Mouse (Mus musculus): ENCODE data around the gene Layn. TPM values are rescaled to one million over a fixed set of nuclear protein-coding genes. Genes with fewer than 3 reads are reported as not detected.
A peak's percentile ranks its signal among the peaks of the same experiment; 100 is the strongest.

The Layn gene
- total RNA-seq, 2 experiments from 2014 or later, result 18.4 to 20.3 TPM

DNA sequence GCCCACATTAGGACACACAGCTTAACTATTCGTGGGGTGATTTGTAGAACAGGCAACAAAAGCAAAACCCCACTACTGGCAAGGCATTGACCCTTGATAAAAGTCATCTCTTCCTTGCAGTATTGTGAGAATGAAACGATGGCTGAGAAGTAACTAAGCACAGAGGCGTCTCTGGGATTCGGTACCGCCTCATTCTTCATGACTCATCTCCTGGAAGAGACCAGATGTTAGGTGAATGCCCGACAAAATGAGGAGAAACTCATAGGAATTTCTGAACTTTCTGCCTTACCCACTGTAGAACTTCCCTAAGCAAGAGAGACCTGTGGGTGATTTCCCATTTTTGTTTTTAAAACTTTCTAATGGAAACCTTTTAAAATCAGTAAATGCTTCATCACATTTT is 34.8 kb downstream of the Layn start:
- intact Hi-C loops (cut with DNase I), result no loop called here
- no peak for DNase-seq (ENCODE audit: extremely low spot score in 1 of 2, low spot score in 2 of 2)

DNA sequence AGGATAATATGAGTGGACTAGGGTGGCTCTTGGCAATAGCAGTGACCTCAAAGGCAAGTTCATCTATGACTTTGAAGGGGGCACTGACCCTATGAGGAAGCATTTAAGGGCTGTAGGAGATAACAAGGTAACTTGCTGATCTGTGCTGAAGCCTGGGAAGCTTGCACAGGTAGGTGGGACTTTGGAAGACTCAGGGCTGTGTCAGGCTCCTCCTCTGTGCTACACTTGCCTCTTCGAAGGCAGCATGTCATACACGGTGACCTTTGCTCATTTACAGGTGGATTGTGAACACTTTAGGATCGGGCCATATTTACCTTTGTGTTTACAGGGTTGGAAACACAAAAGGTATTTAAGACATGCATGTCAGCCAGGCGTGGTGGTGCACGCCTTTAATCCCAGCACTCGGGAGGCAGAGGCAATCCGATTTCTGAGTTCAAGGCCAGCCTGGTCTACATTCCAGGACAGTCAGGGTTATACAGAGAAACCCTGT is 35.4 kb downstream of the Layn start:
- intact Hi-C loops (cut with DNase I), result no loop called here
- no peak for DNase-seq (ENCODE audit: extremely low spot score in 1 of 2, low spot score in 2 of 2)

DNA sequence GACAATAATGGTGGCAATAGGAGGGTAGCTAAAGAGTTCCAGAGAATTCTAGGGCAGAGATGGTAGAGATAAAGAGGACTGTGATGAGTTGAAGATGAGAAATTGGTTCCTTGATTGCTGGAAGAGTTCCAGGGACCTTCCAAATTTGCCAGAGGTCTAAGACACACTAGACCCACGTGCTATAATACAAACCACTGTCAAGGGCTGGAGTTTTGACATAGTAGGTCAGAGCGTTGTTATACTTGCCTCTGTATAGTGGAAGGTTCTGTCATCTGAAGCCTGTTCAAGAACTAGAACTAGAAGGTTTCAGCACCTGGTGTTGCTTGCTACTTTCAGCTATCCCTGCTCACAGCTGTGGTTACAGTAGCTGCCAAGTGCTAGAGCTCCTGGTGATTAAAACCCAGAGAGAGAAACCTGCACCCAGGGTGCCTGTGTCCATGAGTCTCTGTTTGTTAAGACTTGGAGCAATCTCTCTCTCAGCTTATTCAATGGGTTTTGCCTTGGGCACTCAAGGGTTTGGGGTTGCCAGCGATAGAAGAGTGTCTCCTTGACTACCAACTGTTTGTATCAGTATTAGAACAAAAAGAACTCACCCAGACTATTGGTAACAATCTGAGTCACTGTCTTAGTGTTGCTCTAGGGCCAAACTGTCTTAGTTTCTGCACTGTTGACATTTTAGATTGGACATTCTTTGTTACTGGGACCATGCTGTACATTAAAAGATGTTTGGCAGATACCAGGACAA is 43.9 kb downstream of the Layn start:
- intact Hi-C loops (cut with DNase I), result no loop called here
- DNase-seq (ENCODE audit: extremely low spot score in 1 of 2, low spot score in 2 of 2), result no peak

DNA sequence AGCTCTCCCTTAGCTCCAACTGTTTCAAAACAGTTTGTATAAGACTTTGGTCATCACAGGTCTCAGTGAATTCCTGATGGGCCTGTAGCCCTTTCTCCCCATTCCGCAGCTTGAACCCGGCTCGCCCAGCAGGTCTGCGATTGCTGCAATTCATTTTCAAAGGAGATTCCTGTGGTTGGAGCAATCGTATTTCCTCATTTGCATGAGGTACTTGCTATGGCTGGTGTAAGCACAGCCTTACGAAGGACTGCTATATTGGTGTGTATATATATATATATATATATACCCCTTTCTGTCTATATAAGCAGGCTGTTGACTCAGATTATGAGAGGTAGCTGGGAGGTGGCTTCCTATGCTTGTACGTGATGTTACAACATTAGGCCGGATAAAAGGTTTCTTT is 44.6 kb downstream of the Layn start:
- DNase-seq (ENCODE audit: extremely low spot score in 1 of 2, low spot score in 2 of 2), result no peak
- intact Hi-C loops (cut with DNase I), result no loop called here

DNA sequence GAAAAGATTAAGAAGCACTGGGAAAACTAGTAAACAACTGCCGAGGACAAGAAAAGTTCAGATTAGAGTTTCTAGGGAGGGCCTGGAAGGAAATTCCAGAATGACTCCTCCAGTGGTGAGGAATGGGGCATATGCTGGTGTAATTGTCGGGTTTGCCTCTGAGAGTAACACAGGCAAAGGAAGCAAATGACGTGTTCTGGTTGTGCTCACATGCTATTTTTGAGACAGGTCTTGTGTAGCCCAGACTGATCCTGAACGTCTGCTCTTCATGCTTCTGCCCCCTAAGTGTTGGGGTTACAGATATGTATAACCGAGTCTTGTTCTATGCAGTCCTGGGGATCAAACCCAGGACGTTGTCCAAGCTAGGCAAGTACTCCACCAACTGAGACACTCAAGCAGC is 45.3 kb downstream of the Layn start:
- no peak for DNase-seq (ENCODE audit: extremely low spot score in 1 of 2, low spot score in 2 of 2)
- intact Hi-C loops (cut with DNase I), result no loop called here

DNA sequence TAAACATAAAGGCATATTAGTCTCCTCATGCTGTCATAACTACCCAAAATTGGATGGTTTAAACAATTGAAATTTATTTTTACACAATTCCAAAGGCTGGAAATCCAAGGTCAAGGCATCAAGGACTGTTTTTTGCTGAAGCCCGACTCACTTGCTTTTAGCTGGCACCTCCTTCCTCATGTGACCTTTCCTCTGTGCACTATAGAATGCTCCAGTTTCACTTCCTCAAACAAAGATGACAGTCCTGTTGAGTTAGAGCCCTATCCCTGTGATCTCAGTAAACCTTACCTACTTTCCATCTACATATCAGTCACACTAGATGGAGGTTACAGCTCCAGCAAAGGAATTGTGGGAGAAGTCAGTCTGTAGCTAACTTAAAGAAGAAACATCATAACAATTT is 46.7 kb downstream of the Layn start:
- intact Hi-C loops (cut with DNase I), result no loop called here
- DNase-seq (ENCODE audit: extremely low spot score in 1 of 2, low spot score in 2 of 2), result no peak

DNA sequence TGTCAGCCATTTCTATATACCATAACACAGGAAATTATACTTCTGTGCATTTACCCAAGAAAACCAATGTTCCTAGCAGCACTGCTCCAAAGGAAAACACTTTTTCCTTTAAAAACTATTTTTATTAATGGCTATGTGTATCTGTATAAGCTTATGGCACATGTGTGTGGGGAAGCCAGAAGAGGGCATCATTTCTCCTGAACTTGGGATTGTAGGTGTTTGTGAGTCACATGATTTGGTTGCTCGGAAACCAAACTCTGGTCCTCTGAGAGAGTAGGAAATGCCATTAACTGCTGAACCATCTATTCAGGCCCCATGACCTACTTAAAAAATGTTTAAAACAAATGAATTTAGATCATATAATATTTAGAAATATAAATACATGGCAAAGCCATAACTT is 49.9 kb downstream of the Layn start:
- intact Hi-C loops (cut with DNase I), result no loop called here
- no peak for DNase-seq (ENCODE audit: extremely low spot score in 1 of 2, low spot score in 2 of 2)

DNA sequence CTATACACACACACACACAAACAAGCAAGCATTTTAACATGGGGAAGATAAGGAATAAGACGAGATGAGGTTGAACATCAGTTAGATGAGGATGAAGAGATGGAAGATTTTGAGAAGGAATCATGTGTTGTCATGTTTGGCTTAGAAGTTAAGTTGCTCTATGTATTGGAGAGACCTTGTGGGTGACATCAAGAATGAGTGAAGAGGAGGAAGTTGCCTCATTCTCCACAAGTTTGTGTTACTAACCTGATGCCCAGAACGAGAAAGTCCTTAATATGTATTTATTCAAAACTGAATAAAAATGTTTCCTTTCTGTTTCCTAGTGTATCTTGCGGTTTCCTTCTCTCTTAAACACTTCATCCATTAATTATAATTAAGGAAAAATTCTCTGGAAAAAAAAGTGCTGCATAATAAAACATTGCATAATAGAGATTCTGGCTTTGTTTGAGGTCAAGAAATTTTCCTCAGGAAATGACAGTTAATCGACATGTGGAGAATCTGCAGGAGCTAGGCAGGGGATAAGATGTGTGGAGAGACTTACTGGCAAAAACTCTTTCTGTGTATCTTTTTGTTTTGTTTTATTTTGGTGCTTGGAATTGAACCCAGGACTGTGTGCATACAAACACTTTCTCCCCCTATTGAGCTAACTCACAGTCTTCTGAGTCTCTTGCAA is 55.6 kb downstream of the Layn start:
- intact Hi-C loops (cut with DNase I), result no loop called here
- no peak for DNase-seq (ENCODE audit: extremely low spot score in 1 of 2, low spot score in 2 of 2)

DNA sequence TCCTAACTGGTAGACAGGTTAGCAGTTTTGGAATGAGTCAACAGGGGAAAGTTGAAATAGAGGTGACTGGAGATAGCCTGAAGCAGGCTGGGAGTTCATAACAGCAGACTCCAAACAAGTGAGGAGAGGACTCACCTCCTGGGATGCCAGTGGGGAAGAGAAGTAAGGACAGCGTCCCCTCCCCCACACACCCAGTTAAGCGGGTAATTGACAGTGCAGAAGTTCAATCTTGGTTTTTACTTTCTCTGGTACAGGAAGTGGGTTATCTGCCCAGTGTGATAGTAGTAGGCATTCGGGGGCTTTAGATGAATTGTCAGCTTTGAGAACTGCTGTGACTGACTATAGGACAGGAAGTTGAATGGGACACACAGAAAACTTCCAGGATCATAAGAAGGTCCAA is 56.5 kb downstream of the Layn start:
- DNase-seq (ENCODE audit: extremely low spot score in 1 of 2, low spot score in 2 of 2), result no peak
- intact Hi-C loops (cut with DNase I), result no loop called here

DNA sequence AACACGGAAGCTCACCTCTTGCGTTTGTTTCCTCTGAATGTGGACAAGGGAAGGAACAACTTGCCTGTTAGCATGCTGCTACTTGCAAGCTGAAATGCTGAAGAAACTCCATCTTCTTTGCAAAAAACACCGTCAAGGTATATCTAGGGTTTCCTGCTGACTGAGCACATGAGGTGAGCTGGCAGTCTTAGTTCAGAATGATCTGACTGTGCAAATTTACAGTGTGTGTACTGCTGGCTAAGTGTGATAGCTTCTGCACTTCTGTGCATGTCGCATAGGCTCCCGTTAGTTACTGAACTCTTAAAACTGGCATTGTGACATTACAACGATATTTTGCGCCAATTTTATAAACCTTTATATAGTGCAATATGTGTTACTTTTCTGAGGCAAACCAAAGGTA is 57.2 kb downstream of the Layn start:
- intact Hi-C loops (cut with DNase I), result loop anchor here (10.0 kb wide), 1 partner anchor 125 kb away; no protein-coding TSS in a partner anchor
- no peak for DNase-seq (ENCODE audit: extremely low spot score in 1 of 2, low spot score in 2 of 2)

DNA sequence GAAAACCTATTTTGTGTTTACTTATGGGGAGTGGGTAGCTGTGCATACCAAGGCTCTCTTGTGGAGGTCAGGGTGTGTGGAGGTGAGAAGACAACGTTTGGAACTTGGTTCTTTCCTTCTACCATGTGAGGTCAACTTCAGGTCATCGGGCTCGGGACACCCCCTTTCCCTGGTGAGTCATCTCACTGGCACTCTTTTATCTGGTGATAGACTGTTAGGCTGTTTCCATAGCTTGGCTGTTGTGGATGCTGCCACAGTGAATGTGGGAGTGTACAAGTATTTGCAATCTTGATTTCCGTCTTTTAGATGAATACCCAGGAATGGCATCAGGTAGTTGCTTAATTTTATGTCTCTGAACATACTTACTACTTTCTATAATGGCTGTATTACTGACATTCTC is 61.2 kb downstream of the Layn start:
- intact Hi-C loops (cut with DNase I), result loop anchor here (10.0 kb wide), 1 partner anchor 129 kb away; no protein-coding TSS in a partner anchor
- no peak for DNase-seq (ENCODE audit: extremely low spot score in 1 of 2, low spot score in 2 of 2)

DNA sequence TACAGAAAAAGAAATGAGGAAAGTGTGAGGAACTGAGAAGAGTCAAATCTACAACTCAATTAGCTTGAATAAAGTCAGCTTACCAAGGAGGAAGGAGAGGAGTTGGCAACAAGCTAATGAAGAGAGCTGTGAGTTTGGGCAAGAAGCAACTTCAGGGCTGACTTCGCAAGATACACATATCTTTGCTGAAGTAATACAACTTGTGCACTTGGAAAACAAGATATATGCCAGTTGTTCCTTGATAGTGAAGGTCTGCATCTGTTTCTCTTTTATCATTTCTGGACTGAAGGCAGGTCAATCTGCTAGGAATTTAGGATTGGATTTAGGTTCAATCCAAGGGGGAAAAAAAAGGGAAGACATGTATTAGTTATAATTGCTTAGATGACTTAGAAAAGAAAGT is 63.2 kb downstream of the Layn start:
- DNase-seq (ENCODE audit: extremely low spot score in 1 of 2, low spot score in 2 of 2), result no peak
- intact Hi-C loops (cut with DNase I), result loop anchor here (10.0 kb wide), 1 partner anchor 131 kb away; no protein-coding TSS in a partner anchor

DNA sequence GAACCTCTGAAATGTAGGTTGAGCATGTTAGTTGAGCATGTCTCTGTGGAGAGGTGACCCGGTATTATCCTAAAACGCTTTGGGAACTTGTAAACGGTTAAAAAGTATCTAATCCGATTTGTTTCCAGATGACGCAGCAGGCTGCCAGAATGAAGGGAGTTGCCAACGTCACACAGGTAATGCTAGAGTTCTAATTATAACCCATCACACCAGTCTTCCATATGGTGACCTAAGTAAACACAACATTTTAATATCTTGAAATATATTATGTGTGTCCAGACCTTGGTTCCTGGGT is 67.3 kb downstream of the Layn start:
- intact Hi-C loops (cut with DNase I), result loop anchor here (1.0 to 5.0 kb wide), 3 partner anchors 112 to 160 kb away; no protein-coding TSS in a partner anchor
- no peak for DNase-seq (ENCODE audit: extremely low spot score in 1 of 2, low spot score in 2 of 2)

DNA sequence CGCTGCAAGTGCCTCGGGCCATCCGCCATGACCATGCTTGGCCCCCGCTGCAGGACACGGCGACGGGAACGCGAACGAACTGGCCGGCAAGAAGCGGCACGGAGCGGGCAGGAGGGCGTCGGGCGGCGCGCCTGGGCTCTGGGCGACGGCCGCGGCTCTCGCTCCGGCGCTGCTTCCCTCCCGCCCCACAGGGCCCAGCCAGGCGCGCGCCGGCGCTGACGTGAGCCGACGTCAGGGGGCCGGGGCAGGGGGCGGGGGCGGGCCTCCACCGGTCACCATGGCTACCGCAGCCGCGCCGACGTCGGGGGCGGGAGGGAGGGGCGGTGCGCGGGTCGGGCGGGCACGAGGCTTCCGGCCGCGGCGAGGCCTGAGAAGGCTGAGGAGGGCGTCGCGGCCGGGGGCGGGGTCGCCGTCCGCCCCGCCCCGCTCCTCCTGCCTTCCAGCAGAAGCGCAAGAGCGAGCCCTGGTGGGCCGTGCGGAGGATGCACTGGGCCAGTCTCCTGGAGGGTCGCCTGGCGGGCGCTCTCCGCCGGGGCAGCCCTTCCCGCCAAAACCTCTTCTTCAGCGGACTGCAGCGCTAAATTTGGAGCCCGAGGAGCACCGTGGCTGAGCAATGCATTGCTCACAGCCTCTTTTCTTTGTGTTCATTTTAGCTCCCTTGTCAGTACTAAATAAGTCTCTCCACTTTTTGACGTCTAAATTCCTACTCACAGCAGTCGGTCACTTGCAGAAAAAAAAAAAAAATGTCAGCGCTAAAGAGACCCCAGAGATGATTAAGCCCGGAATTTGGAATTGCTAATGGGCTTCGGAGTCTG is 67.8 kb downstream of the Layn start, which contains the start of gene Sik2:
Gene Sik2, minus strand, starts transcription at position 233 of the 815 bp plus-strand sequence.
- intact Hi-C loops (cut with DNase I), result loop anchor here (1.0 to 5.0 kb wide), 3 partner anchors 112 to 160 kb away; no protein-coding TSS in a partner anchor
- peak; percentile 79 to 95 for DNase-seq (ENCODE audit: extremely low spot score in 1 of 2, low spot score in 2 of 2)

DNA sequence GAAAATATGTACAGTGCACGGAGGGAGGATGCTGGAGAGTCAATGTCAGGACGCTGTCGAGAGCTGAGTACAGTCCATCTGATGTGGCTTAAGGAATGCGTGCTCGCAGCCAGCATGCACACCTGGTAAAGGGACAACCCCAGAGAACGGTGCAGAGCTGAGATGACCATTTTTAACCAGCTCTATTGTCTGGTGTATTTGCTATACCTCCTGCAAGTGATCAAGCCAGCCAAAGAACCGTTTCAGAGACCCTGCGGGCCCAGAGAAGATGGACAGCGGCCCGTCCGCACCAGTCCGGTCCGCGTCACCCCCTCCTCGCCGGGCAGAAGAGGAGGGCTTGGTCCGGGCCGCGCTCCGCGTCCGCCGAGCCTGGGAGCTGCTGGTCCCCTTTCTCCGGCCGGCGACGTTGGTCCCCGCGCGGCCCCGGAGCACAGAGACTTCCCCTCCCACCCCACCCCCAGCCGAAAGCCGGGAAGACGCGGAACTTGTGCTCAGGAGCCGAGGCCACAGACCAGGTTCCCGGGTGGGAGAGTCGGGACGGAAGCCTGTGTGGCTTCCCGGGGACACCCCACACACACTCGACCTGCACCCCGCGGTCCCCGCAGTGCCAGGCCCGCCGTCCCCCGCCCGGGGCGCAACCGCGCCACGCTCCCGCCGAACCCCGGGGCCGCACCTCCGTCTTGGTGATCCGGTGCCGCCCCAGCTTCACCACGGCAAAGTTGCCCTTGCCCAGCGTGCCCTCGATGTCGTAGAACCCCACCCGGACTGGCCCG is 68.6 kb downstream of the Layn start:
- intact Hi-C loops (cut with DNase I), result loop anchor here (2.0 to 5.0 kb wide), 2 partner anchors 111 to 151 kb away; no protein-coding TSS in a partner anchor

DNA sequence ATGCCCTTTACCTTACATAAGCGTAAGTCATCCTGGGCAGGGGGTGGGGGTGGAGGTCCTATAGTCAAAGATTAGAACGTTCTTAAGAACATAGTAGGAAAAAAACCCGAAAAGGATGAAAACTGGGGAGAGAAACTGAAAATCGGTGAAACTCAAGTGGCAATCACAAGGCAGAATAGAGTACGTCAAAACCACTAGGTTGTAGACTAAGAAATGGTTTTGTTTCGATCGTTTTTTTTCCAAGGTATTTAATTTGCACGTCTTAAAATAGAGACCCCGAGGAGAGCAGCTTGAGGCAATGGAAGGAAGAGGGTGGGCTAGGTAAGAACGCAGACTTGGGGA is 69.2 kb downstream of the Layn start:
- intact Hi-C loops (cut with DNase I), result loop anchor here (2.0 to 5.0 kb wide), 2 partner anchors 110 to 151 kb away; no protein-coding TSS in a partner anchor
- DNase-seq (ENCODE audit: extremely low spot score in 1 of 2, low spot score in 2 of 2), result no peak

More for the DNA sequence above, 68.6 kb downstream of the Layn start:
- peak; percentile 11 to 68 for DNase-seq (ENCODE audit: extremely low spot score in 1 of 2, low spot score in 2 of 2)

DNA sequence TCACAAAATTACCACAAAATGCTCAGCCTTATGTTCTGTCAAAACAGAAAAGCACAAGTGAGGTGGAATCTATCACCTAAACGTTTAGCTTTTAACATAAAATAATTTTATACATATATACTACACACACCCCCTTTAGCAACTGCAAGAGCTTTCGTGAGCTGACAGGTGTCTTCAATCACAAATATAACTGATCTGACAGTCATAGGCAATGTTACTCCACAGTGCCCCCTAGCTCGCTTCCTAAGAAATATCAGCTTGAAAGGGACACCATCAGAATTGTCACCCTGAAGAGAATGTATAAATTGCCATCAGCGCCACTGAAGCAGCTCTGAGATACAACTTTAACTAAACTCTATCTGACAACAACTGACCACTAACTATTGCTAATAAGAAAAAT is 70.0 kb downstream of the Layn start:
- peak; percentile 17 to 60 for DNase-seq (ENCODE audit: extremely low spot score in 1 of 2, low spot score in 2 of 2)
- intact Hi-C loops (cut with DNase I), result loop anchor here (5.0 kb wide), 1 partner anchor 110 kb away; no protein-coding TSS in a partner anchor

All from left cerebral cortex, postnatal 10 days (tissue).